Mouse (Mus musculus) kidney, postnatal 0 days (tissue): ENCODE results near the gene Slc25a33. TPM values are rescaled to one million over a fixed set of nuclear protein-coding genes. Genes with fewer than 3 reads are reported as not detected.

Source experiments
- ATAC-seq: fragments of 200-750 bp; cut with Nextera tagmentation; replicated peaks from 2 replicates; pipeline ENCODE4 v1.8.0; 2017; ENCODE audit warnings: low read depth, moderate number of reproducible peaks, moderate TSS enrichment, moderate library complexity; ENCODE audit not compliant: low FRiP score
- DNase-seq: peaks from one replicate; pipeline ENCODE4 v3.0.0-alpha.2; 2016; ENCODE audit warnings: low spot score
- H3K27ac ChIP-seq: fragments of 300-500 bp; sonication (generic); 2 replicates; pipeline ENCODE4 v1.5.1; 2014; ENCODE audit warnings: mild to moderate bottlenecking
- H3K27me3 ChIP-seq: fragments of 300-500 bp; sonication (generic); 2 replicates; pipeline ENCODE4 v1.6.1; 2014; ENCODE audit warnings: low read length, mixed read lengths; ENCODE audit not compliant: insufficient read depth
- H3K36me3 ChIP-seq: fragments of 300-500 bp; sonication (generic); 2 replicates; pipeline ENCODE4 v1.6.1; 2014; ENCODE audit warnings: low read length, mixed read lengths; ENCODE audit not compliant: insufficient read depth
- H3K4me1 ChIP-seq: fragments of 300-500 bp; sonication (generic); replicated peaks from 2 replicates; pipeline ENCODE4 v1.6.1; 2014; ENCODE audit warnings: antibody characterized with exemption, low read length, mixed read lengths; ENCODE audit not compliant: insufficient read depth
- H3K4me2 ChIP-seq: fragments of 300-500 bp; sonication (generic); 2 replicates; pipeline ENCODE4 v1.6.1; 2014; ENCODE audit warnings: mild to moderate bottlenecking, low read length, moderate library complexity, mixed read lengths
- H3K4me3 ChIP-seq: fragments of 300-500 bp; sonication (generic); replicated peaks from 2 replicates; pipeline ENCODE4 v1.5.1; 2014; ENCODE audit warnings: low read depth, low read length
- H3K9ac ChIP-seq: fragments of 300-500 bp; sonication (generic); 2 replicates; pipeline ENCODE4 v1.6.1; 2014; ENCODE audit warnings: low read depth, low read length
- H3K9me3 ChIP-seq: fragments of 300-500 bp; sonication (generic); replicated peaks from 2 replicates; pipeline ENCODE4 v1.6.1; 2016; ENCODE audit warnings: low read length, inconsistent platforms, mixed read lengths
- CTCF ChIP-seq: IDR thresholded peaks from 2 replicates; pipeline ENCODE4 v1.5.1; 2016; ENCODE audit warnings: antibody characterized with exemption, low read depth, mild to moderate bottlenecking, moderate library complexity
- WGBS: fragments of 180-500 bp; shearing (Covaris S2); extraction: QIAGEN DNeasy Blood & Tissue Kit; methylation state at CpG from one replicate; pipeline ENCODE4 v1.1.7; 2014; 5-methylcytosine and 5-hydroxymethylcytosine counted together
- polyA plus RNA-seq: library from polyadenylated mRNA; unstranded; fragments of >200 nt; fragmentation: Nextera tagmentation; extraction: Ambion mirVana; gene quantifications from 2 replicates; pipeline ENCODE4 v1.2.1, GENCODE M21; 2015

Slc25a33 gene
- polyA plus RNA-seq, 1 experiment from 2014 or later: 15.1 TPM

DNA sequence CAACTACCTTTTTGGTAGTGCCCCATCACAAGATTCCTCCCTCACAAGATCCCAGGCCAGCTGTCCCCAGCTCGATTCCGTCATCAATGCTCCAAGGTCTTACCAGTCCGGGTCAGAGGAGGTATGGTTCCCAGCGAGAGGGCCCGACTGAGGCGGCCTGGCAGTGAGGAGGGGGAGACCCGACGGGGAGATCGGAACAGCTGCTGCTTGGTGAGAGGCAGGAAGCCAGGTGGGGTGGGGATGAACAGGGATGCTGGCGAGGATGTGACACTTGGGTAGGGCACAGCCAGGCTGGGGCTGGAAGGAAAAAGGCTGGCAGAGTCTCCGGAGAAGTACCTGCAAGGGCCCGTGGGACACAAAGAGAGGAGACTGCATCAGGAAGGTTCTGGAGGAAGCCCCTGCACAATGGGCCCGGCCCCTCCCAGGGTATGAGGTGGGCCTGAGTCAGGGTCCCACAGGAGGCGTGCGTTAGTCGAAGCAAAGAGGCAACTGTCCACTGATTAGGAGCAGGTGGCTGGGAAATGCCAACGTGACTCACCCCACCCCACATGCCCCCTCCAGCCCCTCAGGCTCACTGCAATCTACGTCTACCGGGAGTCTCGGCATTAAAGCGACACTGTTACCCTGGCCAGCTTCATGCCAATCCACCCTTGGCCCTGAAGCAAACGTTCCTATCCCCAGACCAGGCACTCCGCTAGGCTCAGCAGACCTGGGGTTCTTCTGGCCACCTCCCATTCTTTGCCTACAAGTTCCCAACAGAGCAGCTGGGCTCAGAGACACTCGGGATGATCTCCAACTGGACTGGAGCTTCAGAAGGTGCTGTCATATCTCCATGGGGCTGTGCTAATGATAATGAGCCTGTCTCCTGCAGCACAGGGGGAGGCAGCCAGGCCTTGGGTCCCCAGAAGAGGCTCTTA is 51.7 kb downstream of the Slc25a33 start:
- ATAC-seq (no peak), DNase-seq (no peak)
- 88% methylated on average over 24 of the region's 24 CpGs for WGBS
- H3K9me3 ChIP-seq: no peaks in the 10 kb centered on the region
- H3K27ac ChIP-seq: no peak overlapping the region
- H3K27me3 ChIP-seq: no peaks in the 10 kb centered on the region
- H3K9ac ChIP-seq: no peak overlapping the region
- no peak overlapping the region for H3K4me3 ChIP-seq
- H3K36me3 ChIP-seq: peaks cover 82% of the 10 kb centered on the region
- no peaks in the 10 kb centered on the region for H3K4me1 ChIP-seq
- no peak overlapping the region for H3K4me2 ChIP-seq
- no peak for TF ChIP-seq CTCF

DNA sequence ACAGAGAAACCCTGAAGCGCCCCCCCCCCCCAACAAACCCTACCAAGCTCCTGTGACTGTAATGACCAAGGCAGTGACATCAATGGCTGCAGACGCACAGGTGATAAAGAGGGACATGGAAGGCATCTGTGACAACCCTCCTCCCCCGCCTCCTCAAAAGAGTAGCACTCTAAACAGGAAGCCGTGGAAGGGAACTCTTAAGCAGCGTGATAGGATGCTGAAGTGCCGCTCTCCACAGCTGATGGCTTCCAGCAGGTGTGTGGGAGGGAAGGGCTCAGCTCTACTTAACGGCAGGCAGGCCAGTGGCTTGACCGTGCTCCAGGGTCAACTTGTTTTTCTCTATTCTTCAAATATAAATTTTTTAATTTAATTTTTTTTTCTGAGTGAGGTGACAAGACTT is 52.9 kb downstream of the Slc25a33 start:
- no peak overlapping the region for H3K4me3 ChIP-seq
- H3K27ac ChIP-seq: no peak overlapping the region
- TF ChIP-seq CTCF: no peak
- no peaks in the 10 kb centered on the region for H3K9me3 ChIP-seq
- DNase-seq: no peak
- no peak overlapping the region for H3K4me2 ChIP-seq
- 55% methylated on average over 8 of the region's 8 CpGs for WGBS
- no peak overlapping the region for H3K9ac ChIP-seq
- ATAC-seq: no peak
- H3K36me3 ChIP-seq: peaks cover 82% of the 10 kb centered on the region
- no peaks in the 10 kb centered on the region for H3K4me1 ChIP-seq
- H3K27me3 ChIP-seq: no peaks in the 10 kb centered on the region

DNA sequence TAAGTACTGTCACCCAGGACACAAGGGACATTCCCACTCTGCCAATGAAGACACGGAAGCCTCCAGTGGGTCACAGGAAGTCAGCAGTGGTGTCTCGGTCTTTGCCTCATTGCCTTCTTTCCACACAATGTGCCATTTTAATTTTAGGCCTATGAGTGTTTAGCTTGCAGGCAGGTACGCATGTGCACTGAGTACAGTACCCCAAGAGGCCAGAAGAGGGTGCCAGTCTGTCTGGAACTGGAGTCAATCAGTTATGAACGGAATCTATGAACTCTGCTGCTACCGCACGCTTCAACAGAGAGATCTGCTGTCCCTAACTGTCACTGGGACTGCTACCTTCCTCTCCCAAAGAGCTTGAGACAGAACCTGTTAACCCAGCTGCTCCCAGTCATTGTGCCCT is 54.4 kb downstream of the Slc25a33 start:
- Histone ChIP-seq H3K27ac (no peak overlapping the region), H3K4me1 (no peaks in the 10 kb centered on the region), H3K27me3 (no peaks in the 10 kb centered on the region), H3K4me3 (no peak overlapping the region), H3K4me2 (no peak overlapping the region), H3K9me3 (no peaks in the 10 kb centered on the region), H3K36me3 (peaks cover 73% of the 10 kb centered on the region), H3K9ac (no peak overlapping the region)
- WGBS: 78% methylated on average over 6 of the region's 6 CpGs
- no peak for DNase-seq
- peak; percentile 70 for TF ChIP-seq CTCF
- no peak; the same call in 1 of the 2 replicates for ATAC-seq

DNA sequence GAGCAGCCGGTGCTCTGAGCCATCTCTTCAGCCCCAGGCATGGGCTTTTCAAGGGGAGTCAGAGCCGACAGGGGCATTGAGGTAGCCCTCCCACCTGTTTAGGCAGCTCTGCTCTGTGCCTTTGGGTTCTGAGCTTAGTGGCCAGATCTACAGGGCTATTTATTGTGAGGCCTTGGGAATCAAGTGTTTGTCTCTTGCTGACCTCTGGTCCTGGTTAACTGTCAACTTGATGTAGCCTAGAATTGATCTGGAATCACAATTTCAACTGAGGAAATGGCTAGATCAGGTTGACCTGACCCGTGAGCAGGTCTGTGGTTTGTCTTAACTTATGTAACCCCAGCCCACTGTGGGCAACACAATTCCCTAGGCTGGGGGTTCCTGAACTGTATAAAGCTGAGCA is 59.5 kb downstream of the Slc25a33 start:
- DNase-seq (no peak), ATAC-seq (no peak)
- Histone ChIP-seq H3K27ac (no peak overlapping the region), H3K4me1 (no peaks in the 10 kb centered on the region), H3K36me3 (peaks cover 35% of the 10 kb centered on the region), H3K4me2 (no peak overlapping the region), H3K9me3 (no peaks in the 10 kb centered on the region), H3K9ac (no peak overlapping the region), H3K4me3 (no peak overlapping the region), H3K27me3 (no peaks in the 10 kb centered on the region)
- WGBS: 78% methylated on average over 3 of the region's 3 CpGs
- TF ChIP-seq CTCF: no peak

DNA sequence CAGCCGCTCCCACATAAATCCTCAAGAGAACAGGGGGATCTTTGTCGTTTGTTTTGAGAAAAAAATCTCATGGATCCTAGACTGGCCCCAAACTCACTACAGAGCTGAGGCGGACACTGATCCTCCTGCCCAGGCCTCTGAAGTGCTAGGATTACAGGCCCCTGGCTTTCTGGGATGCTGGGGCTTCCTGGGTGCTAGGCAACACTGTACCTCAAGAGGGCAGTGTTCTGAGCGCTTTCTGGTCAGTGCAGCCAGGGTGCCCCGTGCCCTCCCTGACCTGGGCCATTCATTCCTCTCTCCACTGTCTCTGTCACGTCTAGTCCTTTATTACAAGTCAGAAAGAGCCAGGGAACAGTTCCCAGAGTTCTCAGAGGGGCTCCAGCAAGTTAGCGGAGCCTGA is 62.1 kb downstream of the Slc25a33 start:
- H3K27ac ChIP-seq: no peak overlapping the region
- no peaks in the 10 kb centered on the region for H3K4me1 ChIP-seq
- no peak overlapping the region for H3K4me3 ChIP-seq
- ATAC-seq: peak; percentile 23; the same call in 1 of the 2 replicates
- H3K36me3 ChIP-seq: peaks cover 11% of the 10 kb centered on the region
- no peak overlapping the region for H3K9ac ChIP-seq
- H3K4me2 ChIP-seq: no peak overlapping the region
- no peaks in the 10 kb centered on the region for H3K9me3 ChIP-seq
- peak; percentile 75 for TF ChIP-seq CTCF
- H3K27me3 ChIP-seq: no peaks in the 10 kb centered on the region
- DNase-seq: peak; percentile 72
- WGBS: 25% methylated on average over 7 of the region's 7 CpGs

DNA sequence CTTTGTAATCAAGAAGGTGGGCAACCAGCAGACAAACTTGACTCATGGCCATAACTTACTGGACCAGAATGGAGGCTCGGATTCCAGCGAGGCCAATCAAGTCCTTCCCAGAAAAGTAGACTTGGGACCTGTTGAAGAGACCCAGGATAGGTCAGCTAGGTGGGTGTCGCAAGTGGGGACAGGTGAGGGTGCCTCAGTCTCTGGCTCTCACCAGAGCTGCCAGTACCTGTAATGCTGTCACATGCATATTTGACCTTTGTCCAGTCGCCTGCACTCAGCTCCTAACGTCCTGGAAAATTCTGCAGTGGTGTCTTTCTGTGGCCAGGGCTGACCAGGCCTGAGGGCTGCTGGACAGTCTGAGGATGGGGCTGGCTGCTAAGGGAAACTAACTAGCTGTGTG is 62.6 kb downstream of the Slc25a33 start:
- Histone ChIP-seq H3K4me2 (no peak overlapping the region), H3K9me3 (no peaks in the 10 kb centered on the region), H3K36me3 (peaks cover 7% of the 10 kb centered on the region), H3K27me3 (no peaks in the 10 kb centered on the region), H3K27ac (no peak overlapping the region), H3K9ac (no peak overlapping the region), H3K4me1 (no peaks in the 10 kb centered on the region), H3K4me3 (no peak overlapping the region)
- DNase-seq: no peak
- no peak for TF ChIP-seq CTCF
- WGBS: 82% methylated on average over 5 of the region's 5 CpGs
- peak; percentile 38 for ATAC-seq
